8 mouse cellular contexts compared by ENCODE assay signal in genomic region chr4:125124424-125125209, GRCm38 (mm10). TPM values are rescaled to one million over a fixed set of nuclear protein-coding genes. Genes with fewer than 3 reads are reported as not detected.
DNase-seq lines count a peak whose midpoint lies in the region; ATAC-seq and TF ChIP-seq lines count a peak whose summit lies in the region.
"Had no signal": no experiment of that assay in that cellular context is flagged by ENCODE, and none has a peak within 500 bp of the region (broad histone marks: within the 10 kb centered on the region; RNA-seq: fewer than 3 reads in every experiment).

No protein-coding gene starts in this region.

- no peaks in the 10 kb centered on the region for H3K27me3 ChIP-seq in kidney, adult 2 months (replicated peaks; ENCODE audit: control insufficient read depth, insufficient read depth, low read length)

- no peak overlapping the region for H3K4me3 ChIP-seq in kidney, adult 2 months (ENCODE audit: insufficient read depth, low read depth, low read length)
- H3K4me3 ChIP-seq in layer of hippocampus, adult 2 months = no peak overlapping the region

- no peak for TF ChIP-seq CTCF in kidney, adult 2 months (conservative IDR thresholded peaks at IDR 0.05; ENCODE audit: insufficient read depth, insufficient read length, low read depth, low read length)
- TF ChIP-seq CTCF in layer of hippocampus, adult 2 months (conservative IDR thresholded peaks at IDR 0.05) = no peak

- H3K36me3 ChIP-seq in kidney, adult 2 months (ENCODE audit: control insufficient read depth, insufficient read depth, low read length) = no peaks in the 10 kb centered on the region

- DNase-seq in CD8-positive naive resting alpha-beta T cell, adult 2 months (ENCODE audit: low read depth in 2 of 2, low spot score in 2 of 2) = peak; percentile 80 to 82
- DNase-seq in adipocyte (ENCODE audit: low spot score) (peak; percentile 45), MN1 (ENCODE audit: low spot score) (no peak)
- peak; percentile 65 for DNase-seq in kidney, adult 2 months
- DNase-seq in layer of hippocampus, adult 2 months (ENCODE audit: low spot score in 2 of 2) = no peak
- DNase-seq in gastrocnemius, postnatal 4 days (ENCODE audit: low spot score in 2 of 2) = no peak

- H3K27ac ChIP-seq in kidney, adult 2 months (ENCODE audit: insufficient read depth, low read depth, low read length) = peak overlapping the region; percentile 74
- H3K27ac ChIP-seq in layer of hippocampus, adult 2 months = no peak overlapping the region

- 23% methylated on average over 7 of the region's 7 CpGs for WGBS in kidney, adult 2 months

- peaks cover 50% of the 10 kb centered on the region for H3K4me1 ChIP-seq in kidney, adult 2 months (ENCODE audit: control insufficient read depth, insufficient read depth, low read length)

- TF ChIP-seq POLR2A in kidney, adult 2 months (IDR thresholded peaks at IDR 0.05; ENCODE audit: low read depth, low read length) = no peak

- peak; percentile 21 for ATAC-seq in megakaryocyte progenitor cell, adult 5-6 weeks (replicated peaks; ENCODE audit: poor library complexity)

RNA-seq across cellular contexts. Expression of gene Zc3h12a, which starts 3.0 kb away (rescaled TPM):
- polyA plus RNA-seq in kidney, adult 2 months (2012; rRNA removed) = 4.4 and 5.3 TPM in 2 replicates
- 6.0 and 6.2 TPM in 2 replicates for total RNA-seq in megakaryocyte progenitor cell, adult 5-6 weeks (2015)
- total RNA-seq in megakaryocyte progenitor cell, adult 5-6 weeks (2017) = 2.3 and 3.6 TPM in 2 replicates
- total RNA-seq in layer of hippocampus, adult 2 months (2021) = 1 to 10 TPM; 1.1 to 1.2 TPM
- total RNA-seq in gastrocnemius, postnatal 4 days (2021) = 1 to 10 TPM; 3.0 to 3.9 TPM

RNA-seq across cellular contexts. Expression of gene Meaf6, which starts 39.7 kb away (rescaled TPM):
- polyA plus RNA-seq in kidney, adult 2 months (2012; rRNA removed) = 10.8 and 17.5 TPM in 2 replicates
- total RNA-seq in megakaryocyte progenitor cell, adult 5-6 weeks (2015) = 37.5 and 48.8 TPM in 2 replicates
- 39.0 and 57.7 TPM in 2 replicates for total RNA-seq in megakaryocyte progenitor cell, adult 5-6 weeks (2017)
- total RNA-seq in layer of hippocampus, adult 2 months (2021) = 100 to 1,000 TPM; 111 to 116 TPM
- total RNA-seq in gastrocnemius, postnatal 4 days (2021) = 10 to 100 TPM; 20.7 to 26.3 TPM

RNA-seq across cellular contexts. Expression of gene Snip1, which starts 58.1 kb away (rescaled TPM):
- polyA plus RNA-seq in kidney, adult 2 months (2012; rRNA removed) = 7.3 and 8.3 TPM in 2 replicates
- total RNA-seq in megakaryocyte progenitor cell, adult 5-6 weeks (2015) = 22.0 and 28.6 TPM in 2 replicates
- total RNA-seq in megakaryocyte progenitor cell, adult 5-6 weeks (2017) = 28.3 and 33.5 TPM in 2 replicates
- 10 to 100 TPM; 14.6 to 16.3 TPM for total RNA-seq in layer of hippocampus, adult 2 months (2021)
- 10 to 100 TPM; 12.2 to 12.4 TPM for total RNA-seq in gastrocnemius, postnatal 4 days (2021)

RNA-seq across cellular contexts. Expression of gene Dnali1, which starts 59.1 kb away (rescaled TPM):
- 0.44 and 0.48 TPM in 2 replicates for polyA plus RNA-seq in kidney, adult 2 months (2012; rRNA removed)
- 0.15 TPM in 1 of 2 replicates, not detected in the other for total RNA-seq in megakaryocyte progenitor cell, adult 5-6 weeks (2015)
- not detected in 2 replicates for total RNA-seq in megakaryocyte progenitor cell, adult 5-6 weeks (2017)
- under 1 TPM; 0.64 to 1.00 TPM for total RNA-seq in layer of hippocampus, adult 2 months (2021)
- total RNA-seq in gastrocnemius, postnatal 4 days (2021) = not detected
- total RNA-seq: gastrocnemius, postnatal 36 days had no signal

Comparison
In these comparisons a context has a peak if more than half of its experiments do, and no peak if none do; other contexts are left out.
1. DNase-seq: peak in CD8-positive naive resting alpha-beta T cell, adult 2 months (2 of 2), adipocyte (single experiment) and kidney, adult 2 months (single experiment); none in MN1 (single experiment), layer of hippocampus, adult 2 months (0 of 2) and gastrocnemius, postnatal 4 days (0 of 2).